Mouse (Mus musculus) testis, postnatal 14 days (tissue): Measurements from ENCODE around the gene Dhrs13.
A peak's percentile ranks its signal among the peaks of the same experiment; 100 is the strongest.

Source experiments
- DNase-seq: peaks from one replicate; pipeline ENCODE4 v3.0.0; 2021; ENCODE audit warnings: low spot score

Gene Dhrs13

GRCm38 (mm10) chr11:78031947-78032808 lies at the start of gene Dhrs13:
TSS of gene Dhrs13 (plus strand) at chr11:78032280.
- peak; percentile 92 for DNase-seq

DNA sequence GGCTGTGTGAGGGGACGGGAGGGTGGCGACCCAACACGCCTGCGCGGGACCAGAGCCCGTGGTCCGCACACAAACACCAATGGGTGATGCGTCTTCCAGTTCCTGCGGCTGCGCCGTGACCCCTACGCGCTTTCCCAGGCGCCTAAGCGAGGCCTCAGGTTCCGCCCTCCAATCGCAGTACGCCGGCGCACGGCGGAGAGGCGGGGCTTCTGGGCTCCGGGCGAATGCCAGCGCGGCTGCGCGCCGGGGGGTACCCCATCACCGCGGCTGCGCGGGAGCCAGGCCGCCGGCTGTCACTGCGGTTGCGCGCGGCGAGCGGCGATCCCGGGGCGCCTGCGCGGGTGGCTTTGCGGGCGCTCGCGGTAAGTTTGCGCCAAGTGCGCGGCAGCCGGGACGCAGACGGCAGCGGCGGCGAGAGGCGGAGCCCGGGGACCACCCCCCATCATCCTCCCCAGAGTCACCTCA lies 49.6 kb upstream of the Dhrs13 start, which contains the start of gene Phf12:
TSS of gene Phf12 (plus strand) at position 314 of the 465 bp plus-strand sequence.
- peak; percentile 100 for DNase-seq

DNA sequence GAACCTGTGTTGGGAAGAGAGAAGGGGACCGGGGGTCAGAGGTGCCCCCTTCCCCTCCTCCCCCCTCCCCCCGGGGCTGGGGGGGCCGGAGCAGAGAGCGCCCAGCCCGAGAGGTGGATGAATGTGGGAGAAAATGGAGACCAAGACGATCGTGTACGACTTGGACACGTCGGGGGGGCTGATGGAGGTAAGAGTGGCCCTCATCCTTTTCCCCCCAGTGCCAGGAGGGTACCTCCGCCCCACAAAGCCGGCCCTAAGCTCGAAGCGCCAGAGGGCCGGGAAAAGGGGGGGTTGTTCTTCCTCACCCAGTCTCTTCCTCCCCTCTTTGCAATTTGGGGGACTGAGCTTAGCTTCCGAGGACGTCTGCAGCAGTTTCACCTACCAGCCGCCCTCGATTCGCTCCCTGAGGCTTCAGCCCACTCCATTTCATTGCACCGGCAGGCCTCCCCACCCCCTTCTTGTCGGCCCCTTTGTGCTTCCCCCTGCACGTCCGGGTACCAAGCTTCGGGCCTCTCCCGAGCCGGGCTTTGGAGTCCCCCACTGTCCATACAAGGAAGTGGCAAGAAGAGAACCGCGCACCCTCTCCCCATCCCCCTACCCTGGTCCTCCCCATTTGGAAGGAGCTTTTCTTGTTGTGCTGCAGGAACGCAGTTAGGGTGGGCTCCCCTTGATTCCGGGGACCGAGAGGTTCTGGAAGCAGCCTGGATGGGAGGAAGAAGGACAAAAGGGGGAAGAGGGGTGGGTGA lies 48.7 kb upstream of the Dhrs13 start:
- DNase-seq: peak; percentile 64

- DNase-seq: peak; percentile 70
These were observed 47.9 kb upstream of the Dhrs13 start for GRCm38 (mm10) chr11:77983937-77984835.

DNA sequence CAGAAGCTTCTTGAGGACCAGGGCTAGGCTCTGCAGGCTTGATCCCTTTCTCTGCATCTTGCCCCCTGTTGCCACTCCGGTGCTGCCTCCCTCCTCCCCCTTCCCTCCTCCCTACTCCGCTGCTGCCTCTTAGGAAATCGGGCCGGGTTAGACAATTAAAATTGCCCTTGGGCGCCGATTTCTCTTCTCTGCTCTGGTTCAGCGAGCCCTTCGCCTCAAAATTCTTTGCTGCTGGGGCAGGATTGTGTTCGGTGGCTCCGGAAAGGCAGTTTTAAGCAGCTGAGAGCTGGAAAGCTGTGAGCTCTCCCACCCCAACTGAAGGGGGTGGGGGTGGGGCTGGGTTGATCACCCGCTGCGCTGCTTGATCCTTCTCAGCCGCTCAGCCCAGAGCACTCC lies 47.2 kb upstream of the Dhrs13 start:
- DNase-seq: peak; percentile 43

GRCm38 (mm10) chr11:77985541-77986065 lies 46.5 kb upstream of the Dhrs13 start:
- no peak for DNase-seq

DNA sequence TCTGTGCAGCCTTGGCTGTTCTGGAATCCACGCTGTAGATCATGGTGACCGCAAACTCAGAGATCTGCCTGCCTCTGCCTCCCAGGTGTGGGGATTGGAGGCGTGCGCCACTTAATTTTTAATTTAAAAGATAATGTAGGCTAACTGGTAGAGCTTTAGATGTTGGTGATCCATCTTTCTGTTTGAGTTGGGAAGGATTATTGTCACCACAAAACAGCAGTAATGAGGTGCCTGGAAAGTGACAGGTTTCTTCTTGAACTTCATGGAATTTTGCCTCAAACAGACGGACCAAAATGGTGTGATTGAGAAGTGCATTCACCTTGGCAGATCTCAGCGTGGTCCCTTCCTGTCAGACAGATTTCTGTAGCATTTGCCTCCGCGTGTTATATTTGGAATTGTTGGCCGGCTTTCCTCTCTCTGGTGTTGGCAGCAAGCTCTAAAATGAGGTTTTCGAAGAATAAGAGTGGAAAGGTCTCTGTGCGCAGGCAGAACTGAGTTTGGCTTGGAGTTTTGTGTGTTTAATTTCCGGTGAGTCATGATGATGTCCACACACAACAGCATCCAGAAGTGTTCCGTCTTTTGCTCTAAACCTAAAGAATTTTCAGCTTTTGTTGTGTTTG lies 42.9 kb upstream of the Dhrs13 start:
- no peak for DNase-seq

DNA sequence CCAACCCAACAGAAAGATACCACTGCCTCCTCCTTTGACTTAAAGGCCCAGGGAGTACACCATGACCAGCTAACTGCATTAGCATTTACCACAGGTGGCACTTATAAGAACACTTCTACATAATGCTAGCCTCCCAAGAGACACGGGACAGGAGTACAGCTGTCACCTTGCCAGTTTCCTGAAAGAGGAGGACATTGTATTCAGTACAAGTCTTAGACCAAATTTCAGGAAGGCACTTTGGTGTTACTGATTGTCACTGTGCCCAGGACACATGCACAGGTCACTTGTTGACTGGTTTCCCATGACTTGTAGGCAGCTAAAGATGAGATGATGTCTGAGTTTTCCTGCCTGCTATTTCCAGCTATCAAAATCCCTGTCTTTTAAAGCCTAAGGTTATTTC lies 36.5 kb upstream of the Dhrs13 start:
- no peak for DNase-seq

DNA sequence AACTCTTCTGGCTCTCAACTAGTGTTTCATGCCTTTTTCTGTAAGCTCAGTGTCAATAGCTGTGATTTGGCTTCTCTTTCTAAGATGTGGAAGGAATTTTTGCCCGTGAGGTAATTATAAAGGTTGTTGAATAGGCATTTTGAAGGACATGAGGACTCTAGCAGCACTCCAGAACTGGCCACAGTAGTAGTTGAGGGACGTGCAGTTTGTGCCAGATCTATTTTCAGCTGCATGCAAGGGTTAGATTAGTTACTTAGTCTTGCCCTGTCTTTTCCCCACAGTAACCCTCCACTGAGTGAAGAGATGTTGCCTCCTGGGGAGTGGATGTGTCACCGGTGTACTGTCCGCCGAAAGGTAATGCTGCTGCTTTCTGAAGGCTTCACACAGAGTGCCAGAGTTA lies 25.6 kb upstream of the Dhrs13 start:
- no peak for DNase-seq

- no peak for DNase-seq
These were observed 12.4 kb upstream of the Dhrs13 start for GRCm38 (mm10) chr11:78019676-78020075.

DNA sequence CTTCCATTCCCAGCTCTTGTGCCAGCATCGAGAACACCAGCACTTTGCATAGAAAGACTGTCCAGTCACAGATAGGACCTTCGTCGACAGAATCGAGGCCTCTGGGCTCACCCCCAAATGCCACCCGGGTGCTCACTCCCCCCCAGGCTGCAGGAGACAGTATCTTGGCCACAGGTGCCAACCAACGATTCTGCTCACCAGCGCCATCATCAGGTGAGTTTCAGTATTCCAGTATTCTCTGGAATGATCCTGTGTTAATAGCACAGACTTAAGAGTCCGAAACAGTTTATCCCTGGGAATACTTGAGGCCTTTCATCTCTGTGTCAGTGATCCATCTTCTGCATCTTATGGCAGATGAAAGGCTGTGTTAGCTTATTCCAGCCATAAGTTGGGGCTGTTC lies 8.5 kb upstream of the Dhrs13 start:
- no peak for DNase-seq

DNA sequence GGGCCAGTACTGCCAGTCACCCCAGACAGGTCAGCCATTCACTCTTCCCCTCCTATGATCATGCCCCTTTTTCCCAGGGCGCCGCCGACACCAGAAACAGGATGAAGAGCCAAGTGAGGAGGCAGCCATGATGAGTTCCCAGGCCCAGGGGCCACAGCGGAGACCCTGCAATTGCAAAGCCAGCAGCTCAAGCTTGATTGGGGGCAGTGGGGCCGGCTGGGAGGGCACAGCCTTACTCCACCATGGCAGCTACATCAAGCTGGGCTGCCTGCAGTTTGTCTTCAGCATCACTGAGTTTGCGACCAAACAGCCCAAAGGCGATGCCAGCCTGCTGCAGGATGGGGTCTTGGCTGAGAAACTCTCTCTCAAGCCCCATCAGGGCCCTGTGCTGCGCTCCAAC lies 2.8 kb upstream of the Dhrs13 start:
- DNase-seq: no peak

DNA sequence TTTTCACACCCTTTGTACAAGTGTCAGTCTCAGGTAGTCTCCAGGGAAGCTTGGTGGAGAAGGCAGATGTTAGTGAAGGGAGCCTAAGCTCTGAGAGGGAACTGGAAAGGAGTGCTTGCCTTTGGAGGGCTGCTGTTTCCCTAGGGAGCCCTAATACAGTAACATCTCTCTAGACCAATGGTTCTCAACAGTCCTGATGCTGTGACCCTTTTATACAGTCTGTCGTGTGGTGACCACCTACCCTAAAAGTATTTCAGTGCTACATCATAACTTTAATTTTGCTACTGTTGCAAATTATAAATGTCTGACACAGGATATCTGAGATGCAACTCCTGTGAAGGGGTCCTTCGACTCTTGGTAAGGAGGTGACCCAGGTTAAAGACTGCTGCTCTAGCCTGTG lies 1.5 kb upstream of the Dhrs13 start:
- DNase-seq: no peak

DNA sequence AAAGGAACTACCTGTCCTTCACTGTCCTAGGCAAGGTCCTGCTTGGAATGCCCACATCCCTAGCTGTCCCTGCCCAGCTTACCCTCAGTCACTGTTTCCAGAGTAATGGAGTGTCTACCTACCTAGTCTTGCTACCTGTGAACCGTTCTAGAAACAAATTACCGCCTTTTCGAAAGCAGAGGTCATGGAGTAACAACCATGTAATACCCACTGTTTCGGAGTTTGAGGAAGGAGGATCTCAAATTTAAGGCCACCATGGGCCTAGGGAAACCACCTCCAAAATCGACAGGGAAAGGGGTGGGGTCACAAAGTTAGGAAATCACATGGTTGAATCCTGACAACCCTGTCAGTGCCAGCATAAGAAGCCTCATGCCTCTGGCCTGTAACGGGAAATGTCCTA lies 691 bp upstream of the Dhrs13 start:
- no peak for DNase-seq

DNA sequence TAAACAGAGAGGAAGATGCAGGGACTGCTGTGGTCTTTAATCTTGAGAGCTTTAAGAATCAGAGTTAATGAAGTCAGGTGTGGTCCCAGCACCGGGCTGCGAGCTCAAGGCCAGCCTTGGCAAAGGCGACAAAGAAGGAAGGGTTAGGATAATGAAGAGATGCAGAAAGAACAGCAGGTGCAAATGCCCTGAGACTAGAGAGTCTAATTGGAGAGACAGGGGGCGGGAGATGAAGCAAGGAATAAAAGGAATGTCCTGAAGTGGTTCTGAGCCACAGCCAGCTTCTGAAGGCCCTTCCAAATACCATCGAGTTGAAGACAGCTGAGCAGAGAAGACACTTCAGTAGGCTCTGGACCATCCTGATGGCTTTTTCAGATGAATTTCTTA lies 722 bp downstream of the Dhrs13 start:
- no peak for DNase-seq

GRCm38 (mm10) chr11:78033931-78034617 lies 2.0 kb downstream of the Dhrs13 start:
- no peak for DNase-seq

DNA sequence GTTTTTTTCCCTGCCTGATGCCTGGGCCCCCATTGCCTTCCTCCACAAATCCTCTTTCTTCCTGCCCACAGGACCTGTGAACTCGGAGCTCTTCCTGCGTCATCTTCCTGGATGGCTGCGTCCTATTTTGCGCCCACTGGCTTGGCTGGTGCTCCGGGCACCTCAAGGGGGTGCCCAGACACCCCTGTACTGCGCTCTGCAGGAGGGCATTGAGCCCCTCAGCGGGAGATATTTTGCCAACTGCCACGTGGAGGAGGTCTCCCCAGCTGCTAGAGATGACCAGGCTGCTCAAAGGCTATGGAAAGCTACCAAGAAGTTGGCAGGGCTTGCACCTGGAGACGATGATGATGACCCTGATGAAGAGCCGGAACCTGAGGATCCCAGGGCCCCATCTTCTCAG lies 4.7 kb downstream of the Dhrs13 start:
- no peak for DNase-seq

DNA sequence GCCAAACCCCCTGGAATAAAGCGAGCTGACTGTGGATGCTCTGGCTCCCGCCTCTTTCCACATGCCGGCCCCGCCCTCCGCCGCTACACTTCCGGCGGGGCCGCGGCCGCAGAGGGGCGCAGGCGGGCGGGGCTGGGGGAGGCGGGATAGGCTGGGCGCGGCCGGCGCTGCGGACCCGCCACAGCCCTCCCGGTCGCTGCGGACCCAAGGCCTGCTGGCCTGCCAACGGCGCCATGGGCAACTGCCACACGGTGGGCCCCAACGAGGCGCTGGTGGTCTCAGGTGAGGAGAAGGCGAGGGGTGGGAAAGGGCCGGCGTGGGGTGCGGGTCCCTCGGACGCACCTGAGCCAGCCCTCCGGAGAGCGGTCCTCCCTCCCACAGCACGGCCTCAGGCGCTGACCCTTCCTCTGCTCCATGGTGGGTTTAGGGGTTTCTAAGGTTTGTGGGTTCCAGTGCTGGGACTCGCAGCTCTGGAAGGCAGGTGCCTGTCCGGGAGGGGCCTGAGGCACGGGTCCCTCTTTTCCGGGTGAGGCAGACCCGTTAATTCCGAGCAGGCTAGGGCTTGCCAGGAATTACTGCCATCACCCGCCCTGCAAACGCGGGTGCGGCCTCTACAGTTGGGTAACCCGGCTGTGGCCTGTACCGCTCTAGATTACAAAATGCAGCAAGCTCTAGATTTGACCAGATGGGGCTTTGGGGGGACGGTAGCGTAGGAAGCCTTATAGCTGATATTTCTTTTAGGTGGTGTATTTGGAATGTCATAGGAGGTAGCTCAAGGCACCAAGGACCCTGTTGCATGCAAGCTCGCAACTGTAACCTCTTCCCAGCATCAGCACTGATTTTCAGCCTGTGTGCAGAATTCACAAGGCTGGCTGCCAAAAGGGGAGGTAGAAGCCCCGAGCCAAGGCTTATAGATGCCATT lies 6.0 kb downstream of the Dhrs13 start, which contains the start of gene Flot2:
TSS of gene Flot2 (plus strand) at position 101 of the 922 bp plus-strand sequence.
- DNase-seq: peak; percentile 70

GRCm38 (mm10) chr11:78040878-78041277 lies 8.8 kb downstream of the Dhrs13 start:
- no peak for DNase-seq
